Mouse (Mus musculus) midbrain, embryonic 12.5 days (tissue): ENCODE data around the gene Cd274. TPM values are rescaled to one million over a fixed set of nuclear protein-coding genes. Genes with fewer than 3 reads are reported as not detected.

ENCODE experiments used
- ATAC-seq: fragments of 200-750 bp; cut with Nextera tagmentation; 2 replicates; pipeline ENCODE4 v1.8.0; 2017; ENCODE audit warnings: low read depth, moderate TSS enrichment, moderate library complexity; ENCODE audit not compliant: low FRiP score
- H3K27ac ChIP-seq: fragments of 300-500 bp; sonication (generic); replicated peaks from 2 replicates; pipeline ENCODE4 v1.5.1; 2016; ENCODE audit warnings: mild to moderate bottlenecking
- H3K27me3 ChIP-seq: fragments of 300-500 bp; sonication (generic); 2 replicates; pipeline ENCODE4 v1.6.1; 2016; ENCODE audit warnings: mild to moderate bottlenecking
- H3K36me3 ChIP-seq: fragments of 300-500 bp; sonication (generic); 2 replicates; pipeline ENCODE4 v1.6.1; 2016
- H3K4me1 ChIP-seq: fragments of 300-500 bp; sonication (generic); 2 replicates; pipeline ENCODE4 v1.6.1; 2016
- H3K4me2 ChIP-seq: fragments of 300-500 bp; sonication (generic); replicated peaks from 2 replicates; pipeline ENCODE4 v1.6.1; 2016; ENCODE audit warnings: mild to moderate bottlenecking, moderate library complexity
- H3K4me3 ChIP-seq: fragments of 300-500 bp; sonication (generic); 2 replicates; pipeline ENCODE4 v1.5.1; 2016; ENCODE audit warnings: mild to moderate bottlenecking
- H3K9ac ChIP-seq: fragments of 300-500 bp; sonication (generic); replicated peaks from 2 replicates; pipeline ENCODE4 v1.6.1; 2016; ENCODE audit warnings: mild to moderate bottlenecking, moderate library complexity
- H3K9me3 ChIP-seq: fragments of 300-500 bp; sonication (generic); 2 replicates; pipeline ENCODE4 v1.6.1; 2016; ENCODE audit warnings: mild to moderate bottlenecking
- WGBS: fragments of 180-500 bp; shearing (Covaris S2); methylation state at CpG from one replicate; pipeline ENCODE4 v1.1.7; 2016; 5-methylcytosine and 5-hydroxymethylcytosine counted together
- polyA plus RNA-seq: library from polyadenylated mRNA; unstranded; fragments of >200 nt; fragmentation: Nextera tagmentation; extraction: Ambion mirVana; gene quantifications from 2 replicates; pipeline ENCODE4 v1.2.1, GENCODE M21; 2016

Gene Cd274
- polyA plus RNA-seq, 1 experiment from 2014 or later: 0.33 TPM

DNA sequence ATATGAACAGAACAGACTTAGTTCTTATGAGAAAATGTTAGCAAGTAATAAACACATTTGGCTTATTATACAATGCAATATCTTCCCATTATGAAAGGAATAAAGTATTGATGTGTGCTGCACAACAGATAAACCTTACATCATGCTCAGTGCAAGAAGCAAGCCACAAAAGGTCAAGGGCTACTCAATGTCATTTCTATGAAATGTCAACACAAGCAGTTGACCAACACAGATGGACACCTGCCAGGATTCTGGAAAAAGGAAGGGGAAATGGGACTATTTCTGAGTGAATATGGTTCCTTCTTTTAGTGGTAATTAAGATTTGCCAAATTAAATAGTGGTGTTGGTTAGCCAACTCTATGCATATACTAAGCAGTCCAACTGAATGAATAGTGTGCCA, 52.7 kb downstream of the Cd274 start:
- H3K4me2 ChIP-seq: no peak overlapping the region
- H3K27me3 ChIP-seq: no peaks in the 10 kb centered on the region
- H3K4me1 ChIP-seq: no peaks in the 10 kb centered on the region
- H3K27ac ChIP-seq: no peak overlapping the region
- no peak for ATAC-seq
- H3K4me3 ChIP-seq: no peak overlapping the region
- no peaks in the 10 kb centered on the region for H3K36me3 ChIP-seq
- no peaks in the 10 kb centered on the region for H3K9me3 ChIP-seq
- H3K9ac ChIP-seq: no peak overlapping the region

DNA sequence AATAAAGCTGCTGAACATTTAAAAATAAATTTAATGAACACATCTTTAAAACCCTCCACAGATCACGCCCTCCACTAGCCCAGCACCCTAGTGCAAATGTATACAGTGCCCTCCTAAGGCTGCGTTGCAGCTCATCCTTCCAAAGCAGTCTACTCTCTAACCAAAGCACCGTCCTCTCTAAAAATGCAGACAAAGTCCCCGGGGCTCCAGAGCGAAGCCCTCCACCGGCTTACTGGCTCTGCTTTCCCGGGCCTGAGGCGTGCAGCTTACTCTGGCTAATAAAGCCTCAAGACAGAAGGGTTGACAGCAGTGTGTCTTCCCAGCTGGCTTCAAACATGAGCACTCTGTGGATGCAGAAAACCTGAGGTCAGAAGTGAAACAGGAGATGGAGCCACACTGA, 53.1 kb downstream of the Cd274 start:
- H3K27ac ChIP-seq: no peak overlapping the region
- ATAC-seq: no peak
- H3K9me3 ChIP-seq: no peaks in the 10 kb centered on the region
- WGBS: 71% methylated on average over 8 of the region's 8 CpGs
- H3K27me3 ChIP-seq: no peaks in the 10 kb centered on the region
- no peak overlapping the region for H3K9ac ChIP-seq
- H3K4me2 ChIP-seq: no peak overlapping the region
- no peaks in the 10 kb centered on the region for H3K36me3 ChIP-seq
- H3K4me1 ChIP-seq: no peaks in the 10 kb centered on the region
- H3K4me3 ChIP-seq: no peak overlapping the region

GRCm38 (mm10) chr19:29422013-29422645, 54.9 kb downstream of the Cd274 start:
- H3K27ac ChIP-seq: no peak overlapping the region
- H3K9me3 ChIP-seq: no peaks in the 10 kb centered on the region
- WGBS: 82% methylated on average over 16 of the region's 16 CpGs
- no peaks in the 10 kb centered on the region for H3K36me3 ChIP-seq
- no peak overlapping the region for H3K4me3 ChIP-seq
- H3K4me1 ChIP-seq: no peaks in the 10 kb centered on the region
- H3K27me3 ChIP-seq: no peaks in the 10 kb centered on the region
- H3K4me2 ChIP-seq: no peak overlapping the region
- no peak overlapping the region for H3K9ac ChIP-seq
- ATAC-seq: no peak

- H3K4me3 ChIP-seq: no peak overlapping the region
- 85% methylated on average over 7 of the region's 7 CpGs for WGBS
- no peak overlapping the region for H3K4me2 ChIP-seq
- H3K27me3 ChIP-seq: no peaks in the 10 kb centered on the region
- no peak for ATAC-seq
- no peaks in the 10 kb centered on the region for H3K4me1 ChIP-seq
- no peak overlapping the region for H3K27ac ChIP-seq
- H3K9ac ChIP-seq: no peak overlapping the region
- no peaks in the 10 kb centered on the region for H3K36me3 ChIP-seq
- H3K9me3 ChIP-seq: no peaks in the 10 kb centered on the region
These were observed 55.5 kb downstream of the Cd274 start for GRCm38 (mm10) chr19:29422796-29423195.

GRCm38 (mm10) chr19:29430516-29430915, 63.3 kb downstream of the Cd274 start:
- WGBS: 85% methylated on average over 3 of the region's 3 CpGs
- Histone ChIP-seq H3K4me1 (no peaks in the 10 kb centered on the region), H3K4me3 (no peak overlapping the region), H3K4me2 (no peak overlapping the region), H3K9ac (no peak overlapping the region), H3K27me3 (no peaks in the 10 kb centered on the region), H3K27ac (no peak overlapping the region), H3K36me3 (no peaks in the 10 kb centered on the region), H3K9me3 (no peaks in the 10 kb centered on the region)
- no peak for ATAC-seq

DNA sequence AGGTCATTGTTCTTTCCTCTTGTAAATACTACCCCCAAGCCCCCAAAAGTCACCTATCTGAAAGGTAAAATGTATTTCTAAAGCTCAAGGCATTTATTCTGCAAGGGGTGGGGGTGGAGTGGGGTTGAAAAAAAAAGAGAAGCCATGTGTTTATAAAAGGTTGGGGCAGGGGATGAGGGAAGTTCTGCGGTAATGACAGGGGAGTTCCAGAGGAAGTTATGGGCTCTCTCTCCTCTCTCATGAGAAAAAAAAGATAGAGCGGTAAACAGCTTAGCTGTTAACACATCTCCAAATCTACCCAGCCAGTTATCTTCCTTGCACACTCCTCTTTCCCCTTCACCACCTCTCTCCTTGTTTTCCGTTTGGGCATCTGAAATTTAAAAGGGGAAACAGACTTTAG, 63.7 kb downstream of the Cd274 start:
- H3K4me1 ChIP-seq: no peaks in the 10 kb centered on the region
- no peak overlapping the region for H3K4me3 ChIP-seq
- H3K9ac ChIP-seq: no peak overlapping the region
- H3K9me3 ChIP-seq: no peaks in the 10 kb centered on the region
- ATAC-seq: no peak
- H3K36me3 ChIP-seq: no peaks in the 10 kb centered on the region
- no peaks in the 10 kb centered on the region for H3K27me3 ChIP-seq
- WGBS: 80% methylated on average over 3 of the region's 3 CpGs
- no peak overlapping the region for H3K4me2 ChIP-seq
- H3K27ac ChIP-seq: no peak overlapping the region

DNA sequence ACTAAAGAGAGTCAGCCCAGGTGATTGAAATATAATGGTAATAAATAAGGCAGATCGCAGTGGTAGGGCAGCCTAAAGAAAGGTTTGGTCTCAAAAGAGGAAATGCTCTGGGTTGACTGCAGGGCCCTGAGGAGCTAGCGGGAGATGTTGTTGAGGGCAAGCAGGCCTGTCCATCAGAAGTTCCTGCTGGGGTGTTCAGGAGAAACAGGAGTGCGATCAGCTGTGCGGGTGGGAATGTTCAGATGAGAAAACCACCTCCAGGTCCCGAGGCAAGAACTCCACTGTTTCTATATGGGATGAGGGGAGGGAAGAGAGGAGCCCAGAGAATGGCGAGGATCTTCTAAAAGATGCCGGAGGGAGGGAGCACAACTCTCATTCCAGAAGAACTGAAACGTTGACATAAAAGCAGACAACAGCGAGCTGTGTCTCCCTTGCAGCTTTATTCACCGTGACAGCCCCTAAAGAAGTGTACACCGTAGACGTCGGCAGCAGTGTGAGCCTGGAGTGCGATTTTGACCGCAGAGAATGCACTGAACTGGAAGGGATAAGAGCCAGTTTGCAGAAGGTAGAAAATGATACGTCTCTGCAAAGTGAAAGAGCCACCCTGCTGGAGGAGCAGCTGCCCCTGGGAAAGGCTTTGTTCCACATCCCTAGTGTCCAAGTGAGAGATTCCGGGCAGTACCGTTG, 69.7 kb downstream of the Cd274 start:
- H3K4me1 ChIP-seq: peaks cover 2% of the 10 kb centered on the region; the same call in 1 of the 2 replicates
- no peaks in the 10 kb centered on the region for H3K36me3 ChIP-seq
- H3K9ac ChIP-seq: no peak overlapping the region
- ATAC-seq: no peak
- no peak overlapping the region for H3K4me3 ChIP-seq
- H3K9me3 ChIP-seq: no peaks in the 10 kb centered on the region
- no peaks in the 10 kb centered on the region for H3K27me3 ChIP-seq
- 85% methylated on average over 18 of the region's 18 CpGs for WGBS
- no peak overlapping the region for H3K4me2 ChIP-seq
- no peak overlapping the region for H3K27ac ChIP-seq

Other genes with a start within 250 kb of the Cd274 start
- gene Jak2, start 115.6 kb upstream of the Cd274 start, polyA plus RNA-seq: 16.6 and 18.7 TPM in 2 replicates
- 4.0 and 5.9 TPM in 2 replicates for gene Insl6, start 42.1 kb upstream of the Cd274 start, polyA plus RNA-seq
- 0.43 and 0.78 TPM in 2 replicates for gene Rln1, start 32.8 kb upstream of the Cd274 start, polyA plus RNA-seq
- 70.1 and 72.6 TPM in 2 replicates for gene Plgrkt, start 65 bp upstream of the Cd274 start, polyA plus RNA-seq
- not detected in 2 replicates for gene Pdcd1lg2, start 43.5 kb downstream of the Cd274 start, polyA plus RNA-seq
- 14.0 TPM in 2 replicates for gene Ric1, start 154.8 kb downstream of the Cd274 start, polyA plus RNA-seq